Mouse (Mus musculus) NIH3T3 (cell line): Measurements from ENCODE around the gene Galnt6.
"Not testable (repeated sequence)": the region's sequence is repeated elsewhere in the genome, so short reads cannot be mapped to it uniquely, and the experiment has no call there.

ENCODE experiments used
- DNase-seq: peaks from one replicate; pipeline ENCODE4 v3.0.0-alpha.2; 2012; ENCODE audit warnings: low read depth

Gene Galnt6

DNA sequence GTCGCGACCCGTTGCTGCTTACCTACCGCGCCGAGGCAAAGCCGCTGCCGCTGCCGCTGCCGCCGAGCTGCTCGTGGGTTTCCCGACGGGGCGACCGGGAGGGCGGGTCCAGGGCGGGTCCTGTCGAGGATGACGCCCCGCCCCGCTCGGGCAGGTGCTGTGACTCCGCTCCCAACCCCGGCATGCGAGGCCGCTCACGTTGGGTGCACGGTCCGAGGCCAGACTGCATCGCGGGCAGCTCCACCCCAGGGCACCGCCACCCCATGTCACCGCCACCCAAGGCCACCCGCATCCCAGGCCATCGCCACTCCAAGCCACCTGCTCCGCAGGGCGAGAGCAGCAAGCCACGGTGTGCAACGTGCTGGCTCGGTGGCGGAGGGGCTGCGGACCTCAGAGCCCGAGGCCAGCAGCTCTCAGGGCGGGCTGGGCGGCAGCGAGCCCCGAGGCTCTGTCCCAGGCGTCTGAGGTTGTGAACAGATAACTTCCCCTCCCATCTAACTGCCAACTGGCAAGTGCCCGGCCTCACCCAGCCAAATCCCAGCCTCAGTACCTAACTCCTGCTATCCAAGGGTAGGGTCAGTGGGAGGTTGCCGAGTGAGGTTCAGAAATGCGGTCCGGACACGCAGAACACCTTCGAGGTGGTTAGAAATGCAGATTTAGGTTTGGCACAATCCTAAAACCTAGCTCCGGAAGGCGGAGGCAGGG lies at the start of gene Galnt6:
Gene Galnt6 (minus strand): TSS at position 96 of the 705 bp plus-strand sequence.
- DNase-seq = no peak

DNA sequence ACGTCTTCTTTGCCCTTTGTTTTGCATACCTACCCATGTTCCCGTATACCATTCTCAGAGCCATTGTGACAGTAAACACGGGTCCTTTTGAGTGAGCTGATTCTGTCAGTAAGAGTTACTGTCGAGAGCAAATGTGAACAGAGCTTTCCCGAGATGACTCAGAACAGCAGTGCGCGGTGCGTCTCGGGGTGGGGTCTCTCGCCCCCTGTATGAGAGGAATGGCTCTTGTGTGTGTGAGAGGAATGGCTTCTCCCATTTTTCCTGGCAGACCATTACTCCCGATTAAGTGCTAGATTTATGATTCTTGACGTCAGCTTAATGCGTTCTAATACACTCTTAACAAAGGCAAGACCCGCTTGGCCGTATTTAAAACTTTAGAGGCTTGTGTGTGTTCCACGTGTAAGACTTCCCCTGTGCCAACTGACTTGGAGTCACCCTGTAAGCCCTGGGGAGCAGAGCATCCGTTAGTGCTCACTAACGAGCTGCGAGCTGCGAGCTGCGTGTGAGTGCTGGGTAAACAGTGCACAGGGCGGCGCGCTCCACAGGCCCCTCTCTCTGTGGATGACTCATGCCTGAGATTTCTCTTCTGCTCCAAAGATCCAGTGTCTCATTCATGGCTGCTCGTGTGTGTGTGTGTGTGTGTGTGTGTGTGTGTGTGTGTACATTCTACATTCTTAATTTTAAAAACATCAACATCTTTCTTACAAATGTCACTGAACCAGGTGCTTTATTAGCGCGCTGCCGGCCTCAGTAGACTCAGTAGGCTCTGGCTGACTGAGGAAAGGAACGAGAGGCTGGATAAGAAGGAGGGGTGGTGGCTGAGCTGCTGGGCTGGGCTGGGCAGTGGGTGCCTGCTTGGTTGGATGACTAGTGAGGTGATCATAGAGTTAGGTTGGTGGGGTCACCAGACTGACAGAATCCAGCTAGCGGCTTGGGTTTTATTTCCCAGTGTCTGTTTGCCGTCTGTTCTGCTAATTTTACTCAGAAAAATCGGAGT lies 48.1 kb upstream of the Galnt6 start:
- peak; percentile 86 for DNase-seq

- DNase-seq = no peak
These were observed 47.2 kb upstream of the Galnt6 start for GRCm38 (mm10) chr15:100776424-100776823.

GRCm38 (mm10) chr15:100775189-100776166 lies 46.3 kb upstream of the Galnt6 start:
- peak; percentile 44 for DNase-seq

- DNase-seq = not testable (repeated sequence)
These were observed 44.7 kb upstream of the Galnt6 start for GRCm38 (mm10) chr15:100773859-100774258.

- no peak for DNase-seq
These were observed 43.5 kb upstream of the Galnt6 start for GRCm38 (mm10) chr15:100772685-100773084.

DNA sequence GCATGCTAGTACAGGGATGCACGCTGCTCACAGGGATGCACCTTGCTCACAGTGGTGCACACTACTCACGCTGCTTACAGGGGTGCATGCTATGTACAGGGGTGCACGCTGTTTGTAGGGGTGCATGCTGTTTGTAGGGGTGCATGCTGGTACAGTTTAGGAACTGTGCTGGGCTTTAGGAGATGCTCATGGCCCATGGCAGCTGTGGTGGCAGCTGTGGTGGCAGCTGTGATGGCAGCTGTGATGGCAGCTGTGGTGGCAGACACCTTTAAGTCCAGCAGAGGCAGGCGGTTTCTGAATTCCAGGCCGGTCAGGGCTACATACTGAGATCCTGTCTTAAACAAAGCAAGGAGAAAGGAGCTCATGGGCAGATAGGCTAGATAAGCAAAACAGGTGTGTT lies 41.2 kb upstream of the Galnt6 start:
- DNase-seq = no peak

DNA sequence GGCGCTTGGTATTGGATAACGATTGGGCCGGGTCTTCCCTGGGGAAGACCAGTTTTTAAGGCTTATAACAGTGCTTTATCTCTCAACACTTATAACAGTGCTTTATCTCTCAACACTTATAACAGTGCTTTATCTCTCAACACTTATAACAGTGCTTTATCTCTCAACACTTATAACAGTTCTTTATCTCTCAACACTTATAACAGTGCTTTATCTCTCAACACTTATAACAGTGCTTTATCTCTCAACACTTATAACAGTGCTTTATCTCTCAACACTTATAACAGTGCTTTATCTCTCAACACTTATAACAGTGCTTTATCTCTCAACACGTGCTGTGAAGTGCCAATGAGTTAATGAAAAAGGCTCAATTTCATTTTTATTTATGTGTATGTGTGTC lies 39.8 kb upstream of the Galnt6 start:
- DNase-seq = not testable (repeated sequence)

DNA sequence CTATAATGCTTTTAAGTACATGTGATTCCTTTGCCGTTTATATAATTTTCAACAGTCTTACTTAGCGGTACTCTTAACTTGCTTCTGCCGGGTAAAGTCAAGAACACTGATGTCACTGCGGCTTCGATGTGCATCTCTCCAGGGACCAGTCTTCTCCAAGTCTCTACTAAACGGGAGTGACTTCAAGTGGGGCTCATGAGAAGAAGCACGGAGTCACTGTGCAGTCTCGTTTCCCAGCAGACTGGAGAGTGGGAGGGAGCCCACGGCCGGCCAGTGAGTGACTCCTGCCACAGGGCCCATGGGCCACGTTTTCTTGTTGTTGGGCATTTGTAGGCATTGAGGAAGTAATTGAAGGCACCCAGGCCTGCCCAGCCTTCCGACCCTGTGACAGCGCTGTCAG lies 38.7 kb upstream of the Galnt6 start:
- no peak for DNase-seq

GRCm38 (mm10) chr15:100766826-100767225 lies 37.6 kb upstream of the Galnt6 start:
- DNase-seq = no peak

DNA sequence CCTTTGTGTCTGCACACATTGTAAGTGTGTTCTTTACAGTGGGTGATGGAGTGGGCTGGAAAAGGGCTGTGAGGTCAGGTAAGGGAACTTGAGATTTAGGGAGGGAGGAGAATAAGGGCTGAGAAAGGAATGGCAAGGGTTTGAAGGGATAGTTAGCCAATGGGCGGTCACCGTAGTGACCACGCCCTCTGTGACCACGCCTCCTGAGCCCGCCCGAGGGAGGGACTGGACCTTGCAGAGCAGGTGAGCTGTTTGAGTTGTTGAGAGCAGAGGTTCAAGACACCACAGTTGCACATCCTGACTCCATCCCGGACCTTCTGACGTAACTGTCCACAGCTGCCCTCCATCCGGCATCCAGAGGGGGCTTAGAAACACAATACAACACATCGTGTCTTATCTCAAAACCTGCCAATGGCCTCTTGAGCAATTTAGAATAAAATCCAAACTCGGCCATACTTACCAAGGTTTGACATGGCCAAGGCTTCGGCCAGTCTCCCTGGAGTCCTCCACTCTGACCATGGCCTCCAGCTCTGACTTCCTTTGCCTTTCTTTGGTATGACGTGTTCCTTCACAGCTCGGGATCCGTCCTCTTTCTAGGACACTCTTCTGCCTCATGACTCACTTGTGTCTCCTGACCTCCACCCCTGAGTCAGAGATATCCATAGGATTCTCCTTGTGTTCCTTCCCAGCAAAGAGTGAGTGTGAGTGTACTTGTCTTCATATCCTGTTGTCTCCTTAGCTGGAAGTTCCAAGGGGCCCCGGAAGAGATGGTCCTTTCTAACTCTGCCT lies 35.2 kb upstream of the Galnt6 start:
- peak; percentile 57 for DNase-seq

- no peak for DNase-seq
These were observed 33.5 kb upstream of the Galnt6 start for GRCm38 (mm10) chr15:100762649-100763048.

GRCm38 (mm10) chr15:100761419-100762185 lies 32.4 kb upstream of the Galnt6 start, which contains the start of gene Slc4a8:
Slc4a8 (plus strand) TSS chr15:100761747.
- peak; percentile 95 for DNase-seq

DNA sequence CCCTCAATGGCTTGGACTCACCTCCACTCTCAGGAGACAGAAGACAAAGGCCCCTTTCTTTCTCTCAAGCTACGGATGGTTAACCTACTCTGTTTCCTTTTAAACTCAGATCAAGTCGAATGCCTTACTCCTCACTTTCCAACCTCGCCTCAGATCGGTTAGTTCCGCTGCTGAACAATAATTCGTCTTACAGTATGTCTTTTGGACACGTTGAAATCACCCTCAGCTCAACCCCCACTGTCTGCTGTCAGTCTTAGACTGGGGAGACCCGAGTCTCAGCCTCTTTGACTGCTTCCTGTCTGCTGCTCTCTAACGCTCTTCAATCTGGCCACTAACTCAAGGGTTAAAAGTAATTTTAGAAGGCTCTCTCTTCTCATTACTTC lies 31.9 kb upstream of the Galnt6 start:
- DNase-seq = no peak

DNA sequence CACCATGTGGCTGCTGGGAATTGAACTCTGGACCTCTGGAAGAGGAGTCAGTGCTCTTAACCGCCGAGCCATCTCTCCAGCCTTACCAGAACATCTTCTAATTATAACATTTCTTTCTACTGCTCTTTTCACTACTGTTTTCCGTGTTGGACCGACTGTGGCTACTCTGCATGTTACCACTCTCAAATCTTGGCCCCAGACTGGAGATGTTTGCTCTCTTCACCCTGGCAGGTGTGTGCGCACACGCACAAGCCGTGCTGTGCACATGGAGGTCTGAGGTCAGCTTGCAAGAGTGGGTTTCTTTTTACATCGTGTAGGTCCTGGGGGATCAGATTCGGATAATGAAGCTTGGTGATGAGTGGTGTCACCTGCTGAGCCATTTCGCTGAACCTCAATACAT lies 30.1 kb upstream of the Galnt6 start:
- no peak for DNase-seq

- peak; percentile 94 for DNase-seq
These were observed 28.4 kb upstream of the Galnt6 start for GRCm38 (mm10) chr15:100757527-100757978.

DNA sequence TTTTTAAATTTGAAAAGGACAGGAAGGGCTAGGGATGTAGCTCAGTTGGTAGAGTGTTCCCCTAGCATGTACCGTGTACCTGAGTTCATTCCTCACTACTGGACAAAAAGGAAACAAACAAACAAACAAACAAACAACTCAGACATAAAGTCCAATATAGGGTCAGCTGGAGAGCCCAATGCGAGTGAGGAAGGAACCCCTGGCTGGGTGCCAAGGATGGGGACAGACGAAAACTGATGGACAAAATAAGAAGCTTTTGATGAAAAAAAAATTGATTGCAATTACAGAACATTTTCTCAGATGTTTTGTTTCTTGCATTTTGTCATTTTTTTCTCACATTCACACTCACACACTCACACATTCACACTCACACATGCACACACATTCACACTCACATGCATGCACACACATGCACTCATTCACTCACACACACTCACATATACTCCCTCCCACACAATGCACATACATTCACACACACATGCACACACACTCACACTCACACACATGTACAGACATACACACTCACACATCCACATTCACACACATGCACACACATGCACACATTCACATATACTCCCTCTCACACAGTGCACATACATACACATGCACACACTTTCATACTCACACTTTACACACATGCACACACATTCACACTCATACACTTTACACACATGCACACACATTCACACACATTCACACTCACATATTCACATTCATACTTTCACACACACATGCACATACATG lies 26.9 kb upstream of the Galnt6 start:
- no peak for DNase-seq

DNA sequence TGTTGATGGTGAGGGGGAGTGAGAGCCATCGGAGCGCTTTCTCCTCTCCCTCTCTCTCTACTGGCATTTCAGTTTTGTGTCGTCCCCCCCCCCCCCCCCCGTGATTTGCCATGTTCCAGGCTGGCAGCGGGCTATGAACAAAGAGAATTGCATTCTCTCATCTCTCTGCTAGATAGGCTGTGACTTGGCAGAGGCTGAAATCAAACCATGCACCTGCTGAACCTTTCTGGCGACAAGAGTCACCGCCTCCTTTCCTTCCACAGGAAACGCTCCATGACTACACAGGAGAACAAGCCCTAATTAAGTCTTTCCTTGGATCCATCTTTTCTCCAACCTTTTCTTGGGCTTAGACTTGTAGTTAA lies 26.3 kb upstream of the Galnt6 start:
- DNase-seq = no peak

DNA sequence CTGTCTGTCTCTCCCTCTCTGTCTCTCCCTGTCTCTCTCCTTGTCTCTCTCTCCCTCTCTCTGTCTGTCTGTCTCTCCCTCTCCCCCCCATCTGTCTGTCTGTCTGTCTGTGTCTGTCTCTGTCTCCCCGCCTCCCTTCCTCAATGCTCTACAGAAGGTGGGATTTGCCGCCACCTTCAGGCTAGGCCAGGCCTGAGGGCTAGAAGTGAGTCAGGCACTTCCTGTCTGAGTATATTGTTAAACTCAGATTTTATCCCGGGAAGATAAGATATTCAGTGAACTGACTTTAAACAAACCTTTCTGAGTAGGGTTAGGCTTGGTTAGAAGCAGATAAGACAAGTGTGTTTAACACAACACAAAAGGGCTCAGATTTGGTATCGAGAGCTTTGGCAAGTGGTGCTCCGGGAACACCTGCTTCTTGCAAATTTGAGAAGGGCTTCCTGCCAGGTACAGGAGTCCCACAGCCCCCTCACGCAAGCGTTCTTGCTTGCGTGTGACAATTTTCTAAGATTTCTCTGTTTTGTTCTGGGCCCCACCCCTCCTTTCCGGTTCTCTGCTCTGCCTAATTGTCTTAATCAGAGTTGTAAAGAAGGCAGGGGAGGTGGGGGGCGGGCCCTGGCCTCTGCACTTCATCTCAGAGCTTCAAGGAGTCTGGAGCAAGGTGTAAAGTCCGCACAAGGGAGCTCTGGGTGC lies 25.8 kb upstream of the Galnt6 start:
- DNase-seq = peak; percentile 85
